Mouse (Mus musculus): ENCODE measurements around the gene Fam120a.

GRCm38 (mm10) chr13:48878534-48878933, 89.3 kb downstream of the Fam120a start:
- TF ChIP-seq CTCF (IDR thresholded peaks at IDR 0.05; ENCODE audit: borderline replicate concordance, extremely low read depth, insufficient read depth, insufficient read length) (no peak), POLR2A (IDR thresholded peaks at IDR 0.05; ENCODE audit: borderline replicate concordance, extremely low read depth, insufficient read depth, insufficient read length, poor library complexity, severe bottlenecking) (peak; percentile 55; the same call in 1 of the 2 replicates)

All from brain, embryonic 14.5 days (tissue).